Mouse (Mus musculus) bone marrow macrophage, adult 2 months (primary cell): ENCODE measurements around the gene Cmtm1.
"Not testable (repeated sequence)": the region's sequence is repeated elsewhere in the genome, so short reads cannot be mapped to it uniquely, and the experiment has no call there.

Source experiments
- CTCF ChIP-seq: IDR thresholded peaks from 2 replicates; pipeline ENCODE4 v1.5.1; 2012; ENCODE audit warnings: low read depth, mild to moderate bottlenecking, low read length, moderate library complexity
- POLR2A ChIP-seq: IDR thresholded peaks from 2 replicates; pipeline ENCODE4 v1.6.1; 2012; ENCODE audit warnings: mild to moderate bottlenecking, low read depth, low read length, borderline replicate concordance

DNA sequence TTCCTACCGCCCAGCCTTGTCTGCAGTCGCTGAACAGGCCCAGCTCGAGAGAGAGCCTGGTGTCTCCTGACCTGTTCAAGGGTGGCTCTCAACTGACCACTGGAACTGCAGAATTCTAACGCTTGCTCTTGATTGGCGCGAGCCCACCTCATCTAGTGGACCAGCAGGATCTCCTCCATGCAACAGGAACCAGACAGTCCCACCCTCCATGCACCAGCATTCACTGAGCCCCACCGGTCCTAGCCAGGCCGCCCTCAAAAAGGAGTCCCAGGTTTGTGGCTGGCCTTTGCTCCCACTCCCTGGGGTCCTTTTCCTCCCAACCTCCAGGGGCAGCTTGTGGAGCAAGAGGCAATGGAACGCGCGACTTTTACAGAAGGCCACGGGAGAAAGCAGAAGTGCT is 16.9 kb downstream of the Cmtm1 start, which contains the start of gene Cmtm2a:
- not testable (repeated sequence) for TF ChIP-seq CTCF, POLR2A
